Mouse (Mus musculus): ENCODE data around the gene Ablim2.

The Ablim2 gene

GRCm38 (mm10) chr5:35739536-35740278 lies 18.0 kb upstream of the Ablim2 start, which contains the start of gene Sh3tc1:
Sh3tc1 (minus strand) TSS chr5:35739987.
- DNase-seq (ENCODE audit: low read depth), result no peak

DNA sequence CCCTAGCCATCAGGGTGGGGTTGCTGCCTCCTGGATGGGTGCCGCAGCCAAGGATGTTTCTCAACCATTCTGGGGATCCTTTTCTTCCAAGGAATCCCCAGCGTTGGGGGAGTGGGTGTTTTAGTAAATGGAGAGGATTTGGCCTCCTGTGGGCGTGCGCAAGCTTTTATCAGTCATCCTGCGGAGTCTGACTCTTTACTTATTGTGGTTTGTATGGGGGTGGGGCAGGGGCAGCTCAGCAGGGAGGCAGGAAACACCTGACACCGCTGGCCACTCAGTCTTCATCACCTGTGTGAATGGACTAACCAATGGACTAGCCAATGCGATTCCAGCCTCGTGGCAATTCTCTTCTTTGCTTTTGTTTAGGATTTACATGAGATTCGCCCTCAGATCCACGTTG lies 17.0 kb upstream of the Ablim2 start:
- no peak for DNase-seq (ENCODE audit: low read depth)

GRCm38 (mm10) chr5:35741225-35741820 lies 16.4 kb upstream of the Ablim2 start:
- DNase-seq (ENCODE audit: low read depth), result no peak

GRCm38 (mm10) chr5:35743238-35743951 lies 14.3 kb upstream of the Ablim2 start:
- DNase-seq (ENCODE audit: low read depth), result no peak

- DNase-seq (ENCODE audit: low read depth), result no peak
Observed at GRCm38 (mm10) chr5:35743990-35744722, 13.5 kb upstream of the Ablim2 start.

DNA sequence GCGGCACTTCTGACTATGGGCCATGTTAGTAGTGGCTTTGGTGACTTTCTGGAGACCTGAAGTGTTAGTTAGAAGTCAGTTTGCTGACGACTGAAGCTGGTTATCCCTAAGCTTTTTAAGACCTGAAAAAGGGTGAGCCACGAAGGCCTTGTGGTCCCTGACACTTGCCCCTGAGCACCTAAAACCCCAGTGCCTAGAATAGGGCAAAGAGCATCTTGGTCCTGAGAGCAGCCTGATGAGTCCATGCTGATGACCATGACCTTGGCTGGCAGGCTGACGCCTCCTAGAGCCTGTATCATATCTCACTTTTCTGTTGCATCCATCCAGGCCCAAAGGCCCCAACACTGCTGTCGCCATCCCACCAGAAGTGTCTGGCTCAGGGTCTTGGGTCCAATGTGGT lies 12.3 kb upstream of the Ablim2 start:
- no peak for DNase-seq (ENCODE audit: low read depth)

- DNase-seq (ENCODE audit: low read depth), result peak; percentile 41
Observed at GRCm38 (mm10) chr5:35746910-35747309, 10.8 kb upstream of the Ablim2 start.

- DNase-seq (ENCODE audit: low read depth), result no peak
Observed at GRCm38 (mm10) chr5:35749416-35749815, 8.3 kb upstream of the Ablim2 start.

- no peak for DNase-seq (ENCODE audit: low read depth)
Observed at GRCm38 (mm10) chr5:35750026-35750425, 7.7 kb upstream of the Ablim2 start.

DNA sequence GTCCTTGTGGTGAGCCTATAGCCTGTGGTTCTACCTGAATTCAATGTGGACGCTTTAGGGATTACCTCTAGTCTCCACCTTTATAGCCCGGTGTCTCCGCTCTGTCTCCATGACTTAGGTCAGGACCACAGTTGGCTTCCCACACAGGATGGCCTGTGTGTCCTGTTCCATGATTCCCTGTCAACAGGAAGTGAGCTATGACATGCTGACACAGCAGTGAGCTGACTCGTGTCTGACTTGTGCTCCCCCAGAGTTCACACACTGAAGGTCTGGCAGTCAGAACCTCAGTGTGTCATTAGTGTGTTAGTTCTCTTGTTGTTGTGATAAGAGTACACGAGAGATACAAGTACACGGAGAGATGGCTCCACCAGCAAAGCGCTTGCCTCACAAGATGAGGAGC lies 6.7 kb upstream of the Ablim2 start:
- no peak for DNase-seq (ENCODE audit: low read depth)

GRCm38 (mm10) chr5:35755131-35755733 lies 2.4 kb upstream of the Ablim2 start:
- peak; percentile 63 for DNase-seq (ENCODE audit: low read depth)

DNA sequence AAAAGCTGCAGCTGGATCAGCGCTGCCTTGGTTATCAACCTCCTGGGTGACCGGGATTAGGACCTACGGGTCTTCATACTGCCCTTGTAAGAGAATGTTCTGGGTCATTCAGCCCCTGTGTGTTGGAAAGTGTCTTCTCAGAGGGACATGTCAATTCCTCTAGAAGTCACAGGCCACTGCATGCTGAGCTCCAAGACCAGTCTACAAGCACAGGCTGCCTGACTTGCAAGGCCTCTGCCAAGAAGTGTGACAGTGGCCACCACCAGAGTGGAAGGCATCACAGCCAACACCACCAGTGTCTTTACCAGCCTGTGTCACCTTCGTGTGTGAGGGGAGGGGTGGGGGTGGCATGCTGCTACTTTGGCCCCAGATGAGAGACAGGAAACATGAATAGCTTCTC lies 1.7 kb upstream of the Ablim2 start:
- no peak for DNase-seq (ENCODE audit: low read depth)

- DNase-seq (ENCODE audit: low read depth), result peak; percentile 16
Observed at GRCm38 (mm10) chr5:35756997-35757638, 562 bp upstream of the Ablim2 start.

DNA sequence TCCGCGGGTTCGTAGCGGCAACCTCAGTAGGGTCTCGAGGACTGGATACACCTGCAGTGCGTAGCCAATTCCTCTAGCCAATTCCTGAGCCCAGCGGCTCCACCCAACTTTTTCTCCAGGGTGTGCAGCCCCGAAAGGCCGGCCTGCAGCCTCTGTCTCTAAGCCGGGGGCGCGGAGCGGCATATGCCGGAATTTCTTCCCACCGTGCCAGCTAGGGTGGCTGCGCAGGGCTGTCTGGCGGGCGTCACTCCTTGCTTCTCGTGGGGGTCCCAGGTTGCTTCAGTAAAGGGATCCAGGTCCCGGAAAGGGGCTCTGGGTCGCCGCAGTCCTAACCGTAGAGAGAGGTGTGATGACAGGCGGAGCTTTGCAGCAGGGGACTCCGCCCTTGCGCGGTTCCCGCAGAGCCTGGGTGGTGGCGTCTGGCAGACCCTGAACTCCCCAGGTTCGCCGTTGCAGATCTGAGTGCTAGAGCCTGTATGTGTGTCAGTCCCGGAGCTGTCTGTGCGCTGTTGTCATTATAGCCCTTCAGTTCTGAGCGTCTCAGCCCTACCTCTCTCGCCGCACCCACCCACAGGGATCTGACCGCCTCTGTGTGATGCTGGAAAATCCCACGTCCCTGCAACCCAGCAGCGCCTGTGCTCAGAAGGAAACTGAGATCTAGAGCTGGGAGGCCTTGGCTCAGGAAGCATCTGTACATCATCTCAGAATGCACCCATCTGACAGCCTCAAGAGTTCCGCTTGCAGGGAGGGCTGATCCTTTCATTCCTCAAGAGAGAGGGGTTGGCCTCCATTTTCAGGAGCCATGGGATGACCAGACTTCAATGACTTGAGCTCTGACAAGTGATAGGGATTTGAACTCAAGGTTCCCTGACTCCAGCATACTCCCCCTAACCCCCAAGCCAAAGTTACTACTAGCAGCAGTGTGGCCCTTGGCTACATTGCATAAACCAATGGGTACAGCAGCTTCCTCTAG lies 687 bp downstream of the Ablim2 start:
- no peak for DNase-seq (ENCODE audit: low read depth)

DNA sequence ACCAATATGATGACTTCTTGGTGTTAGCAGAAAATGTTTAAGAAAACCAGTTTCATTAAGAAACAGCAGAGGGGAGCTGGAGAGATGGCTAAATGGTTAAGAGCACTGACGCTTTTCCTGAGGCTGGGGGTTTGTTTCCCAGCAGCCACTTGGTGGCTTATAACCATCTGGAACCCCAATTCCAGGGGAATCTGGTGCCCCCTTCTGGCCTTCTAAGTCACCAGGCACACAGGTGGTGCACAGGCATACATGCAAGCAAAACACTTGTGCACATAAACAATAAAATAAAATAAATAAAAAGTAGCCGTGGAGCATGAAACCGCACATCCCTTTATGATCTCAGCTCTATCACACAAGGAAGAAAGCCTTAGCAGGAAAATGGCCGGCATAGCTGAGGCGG lies 3.6 kb downstream of the Ablim2 start:
- no peak for DNase-seq (ENCODE audit: low read depth)

DNA sequence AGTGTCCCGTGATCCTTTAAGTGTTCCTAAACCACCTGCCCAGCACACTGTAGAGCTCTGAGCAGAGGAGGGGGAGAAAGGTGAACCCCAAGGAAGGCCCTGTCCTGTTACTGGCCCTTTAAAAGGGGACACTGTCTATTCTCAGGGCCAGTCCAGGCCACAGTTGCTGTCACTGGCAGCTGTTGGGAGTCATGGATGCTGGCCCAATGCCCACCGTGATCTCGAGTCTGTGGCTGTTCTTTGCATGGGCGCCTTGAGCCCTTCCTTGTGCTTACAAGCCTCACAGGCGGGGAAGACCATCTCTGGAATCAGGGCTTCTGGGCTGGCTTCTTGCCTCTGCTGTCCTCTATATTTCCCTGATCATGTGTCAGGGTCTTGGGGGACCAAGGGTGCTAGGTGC lies 4.7 kb downstream of the Ablim2 start:
- no peak for DNase-seq (ENCODE audit: low read depth)

GRCm38 (mm10) chr5:35762850-35763249 lies 5.2 kb downstream of the Ablim2 start:
- DNase-seq (ENCODE audit: low read depth), result no peak

DNA sequence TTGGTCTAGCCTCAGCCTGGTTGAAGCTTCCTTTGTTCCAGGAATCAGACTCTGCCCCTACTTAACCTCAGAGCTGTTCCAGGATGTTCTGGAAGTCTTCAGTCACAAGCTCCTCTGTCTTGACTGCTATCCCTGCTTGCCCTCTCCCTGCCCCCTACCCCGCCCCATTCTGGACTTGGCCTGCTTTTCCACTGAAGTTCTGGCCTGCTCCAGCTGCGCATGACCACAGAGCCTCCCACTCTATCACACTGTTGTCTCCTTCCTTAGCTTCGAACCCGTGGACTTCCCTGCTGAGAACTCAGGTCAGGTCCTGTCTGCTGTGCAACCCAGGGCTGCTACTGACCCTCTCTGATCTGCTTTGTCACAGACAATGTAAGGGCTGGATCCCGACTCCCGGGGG lies 8.2 kb downstream of the Ablim2 start:
- no peak for DNase-seq (ENCODE audit: low read depth)

DNA sequence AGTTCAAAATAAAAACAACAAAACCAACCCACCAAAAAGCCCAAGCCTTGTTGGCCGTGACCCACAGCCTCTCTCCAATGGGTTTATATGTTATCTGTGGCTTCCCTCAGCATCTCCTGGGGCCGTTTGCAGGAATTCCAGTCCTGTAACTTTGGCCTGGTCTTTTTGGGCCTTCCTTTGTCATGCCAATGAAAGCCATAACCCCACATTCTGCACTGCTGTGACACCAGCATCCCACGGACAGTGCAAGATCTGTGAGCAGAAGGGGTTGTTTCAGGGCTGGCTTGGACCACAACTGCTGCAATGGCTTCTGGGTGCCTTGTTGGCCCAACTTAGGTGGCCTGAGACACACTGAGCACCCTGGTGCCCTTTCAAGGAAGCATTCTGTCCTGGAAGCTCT lies 10.8 kb downstream of the Ablim2 start:
- no peak for DNase-seq (ENCODE audit: low read depth)

- no peak for DNase-seq (ENCODE audit: low read depth)
Observed at GRCm38 (mm10) chr5:35768997-35769396, 11.3 kb downstream of the Ablim2 start.

All from c-Kit-positive CD71-negative TER-119-negative erythroid progenitor cells, embryonic 14.5 days (primary cell).